In the genomic region with DNA sequence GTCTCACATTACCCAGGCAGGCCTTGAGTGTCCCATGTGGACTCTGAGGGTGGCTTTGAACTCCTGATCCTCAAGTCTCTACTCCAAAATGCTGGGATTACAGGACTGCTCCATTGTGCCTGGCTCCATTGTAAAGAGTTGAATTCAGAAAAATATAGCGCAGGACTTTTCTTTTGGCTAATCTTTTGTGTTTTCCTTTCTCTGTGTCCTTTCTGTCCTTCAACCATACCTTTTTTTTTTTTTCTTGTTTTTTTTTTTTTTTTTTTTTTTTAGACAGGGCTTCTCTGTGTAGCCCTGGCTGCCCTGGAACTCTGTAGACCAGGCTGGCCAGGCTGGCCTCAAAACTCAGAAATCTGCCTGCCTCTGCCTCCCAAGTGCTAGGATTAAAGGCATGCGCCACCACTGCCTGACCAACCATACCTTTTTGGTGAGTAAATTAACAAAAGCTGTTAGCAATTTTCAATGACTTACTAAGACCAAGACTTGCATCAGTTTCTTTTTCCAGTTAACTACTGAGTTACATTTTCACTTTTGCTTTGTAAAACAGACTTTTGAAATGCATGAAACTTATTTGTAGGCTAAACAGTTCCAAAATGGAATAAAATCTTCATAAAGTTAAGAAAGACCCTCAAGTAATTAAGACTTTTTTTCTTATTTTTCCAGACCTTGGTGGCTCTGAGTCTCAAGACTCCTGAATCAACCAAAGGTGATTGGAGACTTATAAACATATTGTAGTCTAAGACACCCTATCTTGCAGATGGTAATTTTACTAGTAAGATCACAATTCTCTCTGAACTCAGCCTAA, we compare ENCODE assay signal across 8 mouse cellular contexts. TPM values are rescaled to one million over a fixed set of nuclear protein-coding genes. Genes with fewer than 3 reads are reported as not detected.
DNase-seq lines count a peak whose midpoint lies in the region; ATAC-seq and TF ChIP-seq lines count a peak whose summit lies in the region.

No protein-coding gene starts in this region.

- H3K4me3 ChIP-seq in kidney, adult 2 months (ENCODE audit: insufficient read depth, low read depth, low read length), result no peak overlapping the region; the same call in 1 of the 2 replicates
- H3K4me3 ChIP-seq in MEL (ENCODE audit: control insufficient read depth in 1 of 2, insufficient read depth in 1 of 2, low read depth in 2 of 2, low read length in 2 of 2), result peak overlapping the region; percentile 86 to 99; a peak in 3 of 4 replicates
- H3K4me3 ChIP-seq in hindbrain, embryonic 12.5 days, result peak overlapping the region; percentile 95; the same call in 1 of the 2 replicates
- peak overlapping the region; percentile 93 for H3K4me3 ChIP-seq in midbrain, embryonic 10.5 days

- TF ChIP-seq RAD21 in MEL (IDR thresholded peaks at IDR 0.05; ENCODE audit: low read depth, low read length), result no peak

- TF ChIP-seq CTCF in kidney, adult 2 months (conservative IDR thresholded peaks at IDR 0.05; ENCODE audit: insufficient read depth, insufficient read length, low read depth, low read length), result no peak
- TF ChIP-seq CTCF in MEL (IDR thresholded peaks at IDR 0.05 in 2 of 3, conservative IDR thresholded peaks at IDR 0.05 in 1 of 3; ENCODE audit: control insufficient read depth in 1 of 3, insufficient read depth in 1 of 3, low read depth in 2 of 3, low read length in 3 of 3, poor library complexity in 1 of 3, severe bottlenecking in 1 of 3), result no peak

- H3K36me3 ChIP-seq in kidney, adult 2 months (ENCODE audit: control insufficient read depth, insufficient read depth, low read length), result no peaks in the 10 kb centered on the region
- H3K36me3 ChIP-seq in MEL (ENCODE audit: control insufficient read depth in 1 of 2, insufficient read depth in 2 of 2, low read length in 2 of 2), result peaks cover 0 to 26% of the 10 kb centered on the region in 2 experiments; a peak in 2 of 4 replicates
- no peaks in the 10 kb centered on the region for H3K36me3 ChIP-seq in hindbrain, embryonic 12.5 days
- H3K36me3 ChIP-seq in midbrain, embryonic 10.5 days, result no peaks in the 10 kb centered on the region

- H3K27me3 ChIP-seq in kidney, adult 2 months (replicated peaks; ENCODE audit: control insufficient read depth, insufficient read depth, low read length), result no peaks in the 10 kb centered on the region
- H3K27me3 ChIP-seq in MEL (ENCODE audit: control insufficient read depth in 1 of 2, insufficient read depth in 2 of 2, low read length in 2 of 2), result no peaks in the 10 kb centered on the region
- H3K27me3 ChIP-seq in hindbrain, embryonic 12.5 days, result no peaks in the 10 kb centered on the region
- H3K27me3 ChIP-seq in midbrain, embryonic 10.5 days (ENCODE audit: low read depth, poor library complexity, severe bottlenecking), result no peaks in the 10 kb centered on the region

- H3K9me3 ChIP-seq in MEL (replicated peaks; ENCODE audit: insufficient read depth, low read length), result no peaks in the 10 kb centered on the region
- H3K9me3 ChIP-seq in hindbrain, embryonic 12.5 days (replicated peaks), result no peaks in the 10 kb centered on the region
- no peaks in the 10 kb centered on the region for H3K9me3 ChIP-seq in midbrain, embryonic 10.5 days (replicated peaks)

- peaks cover 23% of the 10 kb centered on the region for H3K4me1 ChIP-seq in kidney, adult 2 months (ENCODE audit: control insufficient read depth, insufficient read depth, low read length)
- H3K4me1 ChIP-seq in MEL (ENCODE audit: control insufficient read depth in 1 of 2, insufficient read depth in 2 of 2, low read length in 2 of 2), result peaks cover 10 to 19% of the 10 kb centered on the region in 2 experiments
- peaks cover 8% of the 10 kb centered on the region for H3K4me1 ChIP-seq in hindbrain, embryonic 12.5 days
- H3K4me1 ChIP-seq in midbrain, embryonic 10.5 days, result peaks cover 20% of the 10 kb centered on the region

- 86% methylated on average over 2 of the region's 2 CpGs for WGBS in kidney, adult 2 months
- WGBS in hindbrain, embryonic 12.5 days, result 97% methylated on average over 2 of the region's 2 CpGs
- WGBS in midbrain, embryonic 10.5 days, result 94% methylated on average over 2 of the region's 2 CpGs

- peaks cover 33% of the 10 kb centered on the region for H3K79me2 ChIP-seq in MEL (ENCODE audit: control insufficient read depth, insufficient read depth, low read length, poor library complexity)

- TF ChIP-seq POLR2A in kidney, adult 2 months (IDR thresholded peaks at IDR 0.05; ENCODE audit: low read depth, low read length), result no peak
- TF ChIP-seq POLR2A in MEL (IDR thresholded peaks at IDR 0.05; ENCODE audit: control insufficient read depth in 1 of 2, insufficient read depth in 1 of 2, low read depth in 1 of 2, low read length in 2 of 2, poor library complexity in 1 of 2), result no peak

- peak overlapping the region; percentile 68; the same call in 1 of the 2 replicates for H3K4me2 ChIP-seq in hindbrain, embryonic 12.5 days (replicated peaks)

- peak overlapping the region; percentile 100 for H3K9ac ChIP-seq in MEL (ENCODE audit: control insufficient read depth, low read depth, low read length, poor library complexity, severe bottlenecking)
- H3K9ac ChIP-seq in hindbrain, embryonic 12.5 days, result no peak overlapping the region

- no peak; a peak in 1 of 4 replicates for TF ChIP-seq EP300 in MEL (IDR thresholded peaks at IDR 0.05; ENCODE audit: low read depth in 1 of 2, low read length in 2 of 2)

- ATAC-seq in hindbrain, embryonic 12.5 days (ENCODE audit: low FRiP score), result no peak

- DNase-seq in kidney, adult 2 months, result no peak
- no peak for DNase-seq in kidney, adult 9 months
- DNase-seq in MEL (ENCODE audit: low read depth, low spot score), result peak; percentile 37
- no peak for DNase-seq in midbrain, embryonic 10.5 days (ENCODE audit: low spot score)
- no peak for DNase-seq in cerebellum, postnatal 10 days
- DNase-seq in adrenal gland, adult 18-20 months (ENCODE audit: low spot score in 2 of 2), result no peak
- DNase-seq in c-Kit-positive CD71-positive TER-119-positive erythroid progenitor cells, embryonic 14.5 days (ENCODE audit: low spot score), result no peak

- peak overlapping the region; percentile 95 for H3K27ac ChIP-seq in kidney, adult 2 months (ENCODE audit: insufficient read depth, low read depth, low read length)
- peak overlapping the region; percentile 75 for H3K27ac ChIP-seq in MEL (ENCODE audit: control insufficient read depth, low read depth, low read length)
- H3K27ac ChIP-seq in hindbrain, embryonic 12.5 days, result no peak overlapping the region
- peak overlapping the region; percentile 99 for H3K27ac ChIP-seq in midbrain, embryonic 10.5 days (replicated peaks)

TF ChIP-seq in MEL, 35 proteins besides CTCF, POLR2A, EP300 and RAD21:
- TF ChIP-seq ZNF384 (IDR thresholded peaks at IDR 0.05; ENCODE audit: low read depth, low read length), result peak; percentile 52; the same call in 1 of the 2 replicates
- peak; percentile 55 for TF ChIP-seq ZMIZ1 (IDR thresholded peaks at IDR 0.05; ENCODE audit: low read depth, low read length)
- TF ChIP-seq CHD1 (IDR thresholded peaks at IDR 0.05; ENCODE audit: low read depth, low read length), result no peak

RNA-seq across cellular contexts. Expression of gene Vps54, which starts 1.4 kb away (rescaled TPM):
- 11.8 and 13.3 TPM in 2 replicates for polyA plus RNA-seq in kidney, adult 2 months (2012; rRNA removed)
- total RNA-seq in MEL (2012; rRNA removed), result 14.2 and 16.1 TPM in 2 replicates
- 10 to 100 TPM in 1 of 2 experiments, not detected in 1; 13.2 TPM for polyA plus RNA-seq in MEL (2012; ENCODE audit: insufficient read depth in 1 of 2, insufficient read length in 2 of 2, low read depth in 1 of 2, low replicate concordance in 2 of 2, missing spikeins in 1 of 2)
- 16.5 and 19.8 TPM in 2 replicates for polyA plus RNA-seq in hindbrain, embryonic 12.5 days (2016; fragmentation: Nextera tagmentation; extraction: Ambion mirVana)
- polyA plus RNA-seq in midbrain, embryonic 10.5 days (2016; fragmentation: Nextera tagmentation; extraction: Ambion mirVana), result 9.6 and 10.2 TPM in 2 replicates
- 10 to 100 TPM; 31.3 to 33.8 TPM for total RNA-seq in adrenal gland, adult 18-20 months (2021)
